Mouse (Mus musculus) CD4-positive, CD25-positive, alpha-beta regulatory T cell (primary cell): Measurements from ENCODE around the gene Vmn2r121. TPM values are rescaled to one million over a fixed set of nuclear protein-coding genes. Genes with fewer than 3 reads are reported as not detected.

Experiments used
- polyA plus RNA-seq: library from polyadenylated mRNA; unstranded; fragments of 100-300 nt; shearing (Covaris generic); gene quantifications from one replicate; pipeline ENCODE4 v1.2.1, GENCODE M21; 2017

Gene Vmn2r121
- not detected for polyA plus RNA-seq

GRCm38 (mm10) chrX:124135852-124136251 lies at the start of gene Vmn2r121:
TSS of gene Vmn2r121 (minus strand) at chrX:124135952.

